Mouse (Mus musculus): ENCODE measurements around the gene Gm6583. TPM values are rescaled to one million over a fixed set of nuclear protein-coding genes. Genes with fewer than 3 reads are reported as not detected.

The Gm6583 gene
- polyA plus RNA-seq, 1 experiment from 2014 or later, result not detected

DNA sequence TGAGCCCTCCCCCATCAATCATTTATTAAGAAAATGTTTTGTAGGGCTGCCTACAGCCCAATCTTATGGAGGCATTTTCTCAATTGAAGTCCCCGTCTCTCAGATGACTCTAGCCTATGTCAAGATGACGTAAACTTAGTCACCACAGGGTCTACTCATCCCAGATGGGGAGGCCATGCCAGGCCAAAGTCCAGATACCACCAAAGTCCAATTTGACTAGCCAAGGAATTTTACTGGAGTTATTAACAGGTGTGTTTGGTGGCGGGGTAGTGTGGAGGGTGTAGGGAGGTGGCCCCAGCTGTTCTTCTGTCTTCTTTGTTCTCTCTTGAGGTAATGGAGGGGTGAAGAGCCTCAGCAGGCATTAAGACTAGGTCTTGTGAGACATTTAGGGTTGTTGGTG, 4.2 kb upstream of the Gm6583 start:
- ATAC-seq (ENCODE audit: low FRiP score) (no peak), DNase-seq (ENCODE audit: low spot score, missing footprints) (no peak)
- 93% methylated on average over 3 of the region's 3 CpGs for WGBS
- Histone ChIP-seq H3K36me3 (ENCODE audit: control insufficient read depth, insufficient read depth, low read length) (peaks cover 2% of the 10 kb centered on the region; the same call in 1 of the 2 replicates), H3K4me3 (ENCODE audit: low read depth, low read length) (no peak overlapping the region), H3K9me3 (ENCODE audit: control insufficient read depth, low read length) (no peaks in the 10 kb centered on the region), H3K4me2 (no peak overlapping the region), H3K27me3 (ENCODE audit: control insufficient read depth, insufficient read depth, low read length) (no peaks in the 10 kb centered on the region), H3K27ac (ENCODE audit: low read depth, low read length) (no peak overlapping the region), H3K9ac (ENCODE audit: low read length) (no peak overlapping the region), H3K4me1 (ENCODE audit: control insufficient read depth, insufficient read depth, low read length) (no peaks in the 10 kb centered on the region)

DNA sequence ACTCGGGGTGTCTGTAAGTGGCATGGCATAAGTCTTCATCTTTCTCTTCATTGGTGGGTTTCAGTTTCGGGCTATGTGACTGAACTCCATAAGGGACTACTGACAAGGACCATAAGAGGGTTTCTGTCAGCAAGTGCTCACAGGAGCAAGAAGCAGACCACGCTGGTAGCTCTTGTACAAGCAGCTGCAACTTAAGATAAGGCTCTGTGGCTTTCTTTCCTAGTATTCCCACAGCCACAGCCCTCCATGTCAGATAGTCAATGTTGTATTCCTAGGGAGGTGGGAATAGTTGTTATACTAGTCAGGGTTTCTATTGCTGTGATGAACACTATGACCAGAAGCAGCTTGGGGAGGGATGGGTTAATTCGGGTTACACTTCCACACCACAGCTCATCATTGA, 3.7 kb upstream of the Gm6583 start:
- ATAC-seq (ENCODE audit: low FRiP score), result no peak
- WGBS, result 90% methylated on average over 4 of the region's 4 CpGs
- H3K36me3 ChIP-seq (ENCODE audit: control insufficient read depth, insufficient read depth, low read length), result no peaks in the 10 kb centered on the region; the same call in 1 of the 2 replicates

DNA sequence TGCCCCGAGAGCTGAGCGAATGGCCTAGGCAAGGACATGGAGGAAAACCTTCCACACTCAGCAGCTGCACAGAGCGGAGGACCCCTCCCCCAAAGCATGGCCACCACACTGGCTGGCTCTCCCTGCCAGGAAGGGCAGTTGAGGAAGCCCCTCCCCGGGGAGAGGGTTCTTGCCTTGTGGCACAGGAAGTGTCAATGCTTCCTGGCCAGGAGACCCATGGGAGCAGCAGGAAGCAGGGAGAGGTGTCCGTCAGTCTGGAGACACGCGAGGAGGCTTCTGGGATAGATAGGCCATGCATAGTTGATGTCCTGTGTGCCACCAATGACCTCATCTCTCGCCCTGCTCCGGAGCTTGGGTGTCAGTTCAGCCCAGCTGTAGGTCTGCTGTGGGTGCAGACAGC, 489 bp upstream of the Gm6583 start:
- H3K27me3 ChIP-seq (ENCODE audit: control insufficient read depth, insufficient read depth, low read length), result no peaks in the 10 kb centered on the region
- no peaks in the 10 kb centered on the region for H3K4me1 ChIP-seq (ENCODE audit: control insufficient read depth, insufficient read depth, low read length)
- WGBS, result 93% methylated on average over 9 of the region's 9 CpGs
- H3K27ac ChIP-seq (ENCODE audit: low read depth, low read length), result no peak overlapping the region
- ATAC-seq (ENCODE audit: low FRiP score) (no peak), DNase-seq (ENCODE audit: low spot score, missing footprints) (no peak)
- H3K4me3 ChIP-seq (ENCODE audit: low read depth, low read length), result no peak overlapping the region
- H3K9me3 ChIP-seq (ENCODE audit: control insufficient read depth, low read length), result no peaks in the 10 kb centered on the region
- H3K4me2 ChIP-seq, result no peak overlapping the region
- no peak overlapping the region for H3K9ac ChIP-seq (ENCODE audit: low read length)
- no peaks in the 10 kb centered on the region; the same call in 1 of the 2 replicates for H3K36me3 ChIP-seq (ENCODE audit: control insufficient read depth, insufficient read depth, low read length)

More for the DNA sequence above, 3.7 kb upstream of the Gm6583 start:
- Histone ChIP-seq H3K4me1 (ENCODE audit: control insufficient read depth, insufficient read depth, low read length) (no peaks in the 10 kb centered on the region), H3K4me3 (ENCODE audit: low read depth, low read length) (no peak overlapping the region), H3K27ac (ENCODE audit: low read depth, low read length) (no peak overlapping the region), H3K9ac (ENCODE audit: low read length) (no peak overlapping the region), H3K27me3 (ENCODE audit: control insufficient read depth, insufficient read depth, low read length) (no peaks in the 10 kb centered on the region), H3K9me3 (ENCODE audit: control insufficient read depth, low read length) (no peaks in the 10 kb centered on the region), H3K4me2 (no peak overlapping the region)
- DNase-seq (ENCODE audit: low spot score, missing footprints), result no peak

DNA sequence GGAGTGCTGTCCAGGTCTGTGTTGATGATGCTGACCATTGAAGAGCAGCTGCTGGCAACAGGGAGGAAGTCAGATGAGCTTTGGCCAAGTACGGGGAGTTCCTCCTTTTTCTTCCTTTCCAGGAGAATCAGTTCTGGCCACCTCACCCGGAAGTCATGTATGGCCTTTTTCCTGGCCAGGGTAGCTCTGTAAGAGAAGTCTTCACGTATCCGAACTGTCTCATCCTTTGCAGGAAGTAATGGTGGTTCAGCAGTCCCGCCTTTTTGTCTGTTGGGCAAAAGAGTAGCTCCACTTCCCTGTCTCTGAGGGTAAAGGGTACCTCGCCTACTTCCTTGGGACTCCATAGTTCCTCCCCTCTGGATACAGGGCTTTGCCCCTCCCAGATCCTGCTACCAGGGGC, 340 bp downstream of the Gm6583 start:
- no peak for DNase-seq (ENCODE audit: low spot score, missing footprints)
- no peak for ATAC-seq (ENCODE audit: low FRiP score)
- no peak overlapping the region for H3K4me2 ChIP-seq
- H3K4me3 ChIP-seq (ENCODE audit: low read depth, low read length), result no peak overlapping the region
- no peak overlapping the region for H3K9ac ChIP-seq (ENCODE audit: low read length)
- H3K4me1 ChIP-seq (ENCODE audit: control insufficient read depth, insufficient read depth, low read length), result no peaks in the 10 kb centered on the region
- no peaks in the 10 kb centered on the region for H3K9me3 ChIP-seq (ENCODE audit: control insufficient read depth, low read length)
- H3K27me3 ChIP-seq (ENCODE audit: control insufficient read depth, insufficient read depth, low read length), result no peaks in the 10 kb centered on the region
- no peak overlapping the region for H3K27ac ChIP-seq (ENCODE audit: low read depth, low read length)
- no peaks in the 10 kb centered on the region; the same call in 1 of the 2 replicates for H3K36me3 ChIP-seq (ENCODE audit: control insufficient read depth, insufficient read depth, low read length)
- 88% methylated on average over 6 of the region's 6 CpGs for WGBS

DNA sequence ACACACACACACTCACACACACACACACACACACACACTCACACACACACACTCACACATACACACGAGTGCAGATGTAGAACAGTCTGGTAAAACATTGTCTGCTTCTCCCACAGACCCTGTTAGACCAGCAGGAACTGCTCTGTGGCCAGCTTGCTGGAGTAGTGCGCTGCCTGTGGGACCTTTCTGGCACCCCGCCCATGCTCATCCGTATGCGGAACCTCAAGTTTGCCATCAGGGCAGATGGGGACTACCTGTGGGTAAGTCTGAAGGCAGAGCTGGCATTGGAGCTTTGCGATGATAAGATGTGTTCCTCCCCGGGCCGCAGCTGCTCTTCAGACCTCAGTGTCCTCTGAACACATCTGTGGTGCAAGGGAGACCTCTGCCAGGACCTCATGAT, 6.7 kb downstream of the Gm6583 start:
- no peaks in the 10 kb centered on the region for H3K27me3 ChIP-seq (ENCODE audit: control insufficient read depth, insufficient read depth, low read length)
- H3K4me1 ChIP-seq (ENCODE audit: control insufficient read depth, insufficient read depth, low read length), result peaks cover 2% of the 10 kb centered on the region; the same call in 1 of the 2 replicates
- H3K4me3 ChIP-seq (ENCODE audit: low read depth, low read length), result no peak overlapping the region
- H3K9ac ChIP-seq (ENCODE audit: low read length), result no peak overlapping the region
- 93% methylated on average over 8 of the region's 8 CpGs for WGBS
- no peak overlapping the region for H3K27ac ChIP-seq (ENCODE audit: low read depth, low read length)
- no peaks in the 10 kb centered on the region for H3K9me3 ChIP-seq (ENCODE audit: control insufficient read depth, low read length)
- no peak for ATAC-seq (ENCODE audit: low FRiP score)
- DNase-seq (ENCODE audit: low spot score, missing footprints), result no peak
- no peak overlapping the region for H3K4me2 ChIP-seq
- no peaks in the 10 kb centered on the region; the same call in none of the 2 replicates for H3K36me3 ChIP-seq (ENCODE audit: control insufficient read depth, insufficient read depth, low read length)

DNA sequence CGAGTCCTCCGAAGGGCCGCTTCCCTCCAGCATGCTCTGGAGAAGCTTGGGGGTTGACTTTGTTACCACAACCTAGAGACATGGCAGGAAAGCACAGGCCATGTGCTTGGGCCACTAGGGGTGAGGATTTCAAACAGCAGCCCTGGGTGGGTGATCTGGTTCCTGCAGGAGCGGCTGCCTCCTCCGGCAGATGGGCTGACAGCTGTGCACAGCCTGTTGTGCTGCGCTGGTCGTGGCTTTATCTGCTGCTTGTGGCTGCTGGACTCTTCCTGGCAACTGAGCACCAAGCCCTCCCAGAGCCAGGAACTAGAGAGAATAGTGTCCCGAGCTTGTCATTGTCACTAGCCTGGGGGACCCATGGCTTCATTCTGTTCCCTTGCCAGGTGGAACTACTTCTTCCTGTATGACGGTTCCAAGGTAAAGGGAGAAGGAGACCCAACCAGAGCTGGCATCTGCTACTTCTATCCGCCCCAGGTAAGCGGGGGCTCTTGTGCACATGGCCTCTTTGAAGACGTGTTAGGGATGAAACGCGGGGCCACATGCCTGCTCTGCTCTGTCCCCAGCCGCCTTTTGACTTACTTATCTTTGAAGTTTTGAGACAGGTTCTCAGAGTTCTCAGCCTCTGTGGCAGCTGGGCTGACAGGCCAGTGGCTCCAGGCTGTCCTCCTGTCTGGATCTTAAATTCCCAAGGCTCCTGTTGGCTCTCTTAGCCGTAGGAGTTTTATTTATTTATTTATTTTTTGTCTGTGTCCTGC, 9.4 kb downstream of the Gm6583 start:
- Histone ChIP-seq H3K4me2 (no peak overlapping the region), H3K9ac (ENCODE audit: low read length) (no peak overlapping the region), H3K9me3 (ENCODE audit: control insufficient read depth, low read length) (no peaks in the 10 kb centered on the region), H3K4me3 (ENCODE audit: low read depth, low read length) (no peak overlapping the region), H3K36me3 (ENCODE audit: control insufficient read depth, insufficient read depth, low read length) (no peaks in the 10 kb centered on the region; the same call in 1 of the 2 replicates), H3K27me3 (ENCODE audit: control insufficient read depth, insufficient read depth, low read length) (no peaks in the 10 kb centered on the region), H3K4me1 (ENCODE audit: control insufficient read depth, insufficient read depth, low read length) (peaks cover 17% of the 10 kb centered on the region), H3K27ac (ENCODE audit: low read depth, low read length) (no peak overlapping the region)
- ATAC-seq (ENCODE audit: low FRiP score) (no peak), DNase-seq (ENCODE audit: low spot score, missing footprints) (no peak)
- 89% methylated on average over 16 of the region's 16 CpGs for WGBS

DNA sequence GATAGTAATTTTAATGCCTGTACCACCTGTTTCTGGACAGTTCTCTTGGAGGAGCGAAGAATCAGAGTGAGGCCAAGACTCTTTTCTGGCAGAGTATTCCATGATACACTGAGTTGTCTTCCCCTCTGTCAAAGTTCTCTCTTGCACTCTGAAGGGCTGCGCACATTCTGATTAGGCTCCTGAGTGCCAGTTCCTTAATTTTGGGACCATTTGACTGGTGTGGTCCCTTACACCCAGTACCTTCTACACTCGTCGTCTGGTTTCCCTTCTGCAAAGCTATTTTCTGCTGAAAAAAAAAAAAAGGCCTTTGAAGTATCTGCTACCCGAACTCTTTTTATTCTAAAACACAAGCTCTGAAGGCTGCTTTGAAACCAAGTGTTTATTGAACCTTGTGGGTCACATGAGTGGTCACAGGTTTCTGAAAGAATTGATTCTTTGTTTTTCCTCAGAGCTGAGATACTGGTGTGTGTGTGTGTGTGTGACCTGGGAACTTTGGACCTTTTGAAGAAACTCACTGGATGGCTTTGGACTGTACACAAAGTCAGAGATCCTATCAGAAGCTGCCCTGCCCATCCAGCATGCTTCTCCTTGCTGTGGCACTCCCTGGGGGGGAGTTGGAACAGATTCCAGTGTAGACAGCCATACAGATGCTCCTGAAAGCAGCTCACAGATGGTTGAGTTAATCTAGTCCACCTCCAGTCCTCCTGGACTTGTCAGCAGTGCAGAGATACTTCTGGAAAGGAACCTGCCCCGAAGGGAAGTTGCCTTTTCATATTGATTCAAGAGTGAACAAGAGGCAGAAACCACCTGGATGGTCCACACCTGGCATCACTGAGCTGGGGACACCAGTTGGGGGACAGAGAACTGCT, 11.5 kb downstream of the Gm6583 start:
- Histone ChIP-seq H3K4me3 (ENCODE audit: low read depth, low read length) (no peak overlapping the region), H3K4me1 (ENCODE audit: control insufficient read depth, insufficient read depth, low read length) (peaks cover 17% of the 10 kb centered on the region), H3K36me3 (ENCODE audit: control insufficient read depth, insufficient read depth, low read length) (no peaks in the 10 kb centered on the region), H3K9me3 (ENCODE audit: control insufficient read depth, low read length) (no peaks in the 10 kb centered on the region), H3K4me2 (no peak overlapping the region), H3K9ac (ENCODE audit: low read length) (no peak overlapping the region), H3K27me3 (ENCODE audit: control insufficient read depth, insufficient read depth, low read length) (no peaks in the 10 kb centered on the region), H3K27ac (ENCODE audit: low read depth, low read length) (no peak overlapping the region)
- WGBS, result 86% methylated on average over 6 of the region's 6 CpGs
- ATAC-seq (ENCODE audit: low FRiP score) (no peak), DNase-seq (ENCODE audit: low spot score, missing footprints) (no peak)

DNA sequence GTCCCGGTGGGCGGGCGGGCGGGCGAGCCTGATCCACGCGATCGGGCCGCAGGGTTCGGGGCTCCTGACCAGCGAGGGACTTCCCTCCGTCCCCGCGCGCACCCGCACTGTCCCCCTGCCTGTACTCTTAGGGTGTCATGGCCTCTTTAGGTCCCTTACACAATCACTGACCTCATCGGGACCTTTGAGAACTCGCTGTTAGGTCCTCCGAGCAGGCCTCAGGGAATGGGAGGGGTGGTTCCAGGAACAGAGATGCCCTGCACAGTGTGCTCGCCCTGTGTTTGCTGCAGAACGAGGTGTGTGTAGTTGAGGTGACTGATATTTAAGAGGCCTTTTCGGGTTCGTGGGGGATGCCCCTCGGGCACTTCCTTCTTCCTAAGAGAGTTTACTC, 12.6 kb downstream of the Gm6583 start:
- H3K27ac ChIP-seq (ENCODE audit: low read depth, low read length), result peak overlapping the region; percentile 6; the same call in 1 of the 2 replicates
- under 1% methylated on average over 24 of the region's 24 CpGs for WGBS
- no peaks in the 10 kb centered on the region for H3K27me3 ChIP-seq (ENCODE audit: control insufficient read depth, insufficient read depth, low read length)
- H3K4me3 ChIP-seq (ENCODE audit: low read depth, low read length), result peak overlapping the region; percentile 89
- H3K4me1 ChIP-seq (ENCODE audit: control insufficient read depth, insufficient read depth, low read length), result peaks cover 17% of the 10 kb centered on the region
- DNase-seq (ENCODE audit: low spot score, missing footprints) (no peak), ATAC-seq (ENCODE audit: low FRiP score) (peak; percentile 77)
- H3K4me2 ChIP-seq, result peak overlapping the region; percentile 72
- H3K36me3 ChIP-seq (ENCODE audit: control insufficient read depth, insufficient read depth, low read length), result no peaks in the 10 kb centered on the region; the same call in 1 of the 2 replicates
- H3K9me3 ChIP-seq (ENCODE audit: control insufficient read depth, low read length), result no peaks in the 10 kb centered on the region
- H3K9ac ChIP-seq (ENCODE audit: low read length), result peak overlapping the region; percentile 86

All from midbrain, embryonic 11.5 days (tissue).